Mouse (Mus musculus) brain, adult 2 months (tissue): Measurements from ENCODE around the gene Klkb1.
"Not testable (repeated sequence)": the region's sequence is repeated elsewhere in the genome, so short reads cannot be mapped to it uniquely, and the experiment has no call there.

ENCODE experiments used
- DNase-seq: peaks from one replicate; pipeline ENCODE4 v3.0.0; 2011; ENCODE audit warnings: low read depth, low spot score

Gene Klkb1

DNA sequence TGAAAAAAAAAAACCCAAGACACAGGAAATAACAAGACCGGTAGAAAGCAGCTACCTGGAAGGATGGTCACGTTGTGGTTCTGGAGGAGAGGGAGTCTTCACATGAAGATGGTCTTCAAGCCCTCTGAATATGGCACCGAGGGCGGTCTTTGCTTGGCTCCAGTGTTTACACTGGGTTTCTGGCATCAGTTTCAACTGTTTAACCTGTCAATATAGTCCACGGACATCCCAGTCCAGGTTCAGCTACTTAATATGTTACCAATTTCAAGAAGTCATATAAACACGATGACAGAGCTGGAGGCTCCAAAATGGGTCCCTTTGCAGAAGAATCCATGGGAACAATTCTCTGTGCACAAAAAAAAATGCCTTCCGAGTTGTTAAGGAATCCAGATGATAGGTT lies at the start of gene Klkb1:
Gene Klkb1, minus strand, starts transcription at position 173 of the 400 bp plus-strand sequence.
- DNase-seq = no peak

DNA sequence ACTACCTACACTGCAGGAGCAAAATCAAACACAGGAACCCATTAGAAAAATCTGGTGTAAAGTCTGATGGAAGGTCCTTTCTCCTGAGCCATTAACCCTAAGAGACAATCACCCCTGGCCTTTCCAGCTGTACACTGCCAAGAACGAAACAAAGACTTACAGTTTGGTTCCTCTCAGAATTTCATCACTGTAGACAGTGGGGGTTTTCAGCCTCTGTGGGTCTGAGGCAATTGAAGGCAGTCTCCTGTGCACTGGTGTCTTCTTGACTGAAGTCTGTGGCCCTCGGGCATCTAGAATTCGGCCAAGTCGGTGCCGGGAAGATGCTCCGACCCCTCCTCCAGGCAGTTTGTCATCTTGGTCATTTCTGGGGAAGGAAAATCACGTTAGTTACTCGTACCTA lies 49.6 kb upstream of the Klkb1 start:
- DNase-seq = no peak

- no peak for DNase-seq
Observed at GRCm38 (mm10) chr8:45341630-45342628, 47.3 kb upstream of the Klkb1 start.

- DNase-seq = peak; percentile 12
Observed at GRCm38 (mm10) chr8:45333493-45333892, 38.8 kb upstream of the Klkb1 start.

DNA sequence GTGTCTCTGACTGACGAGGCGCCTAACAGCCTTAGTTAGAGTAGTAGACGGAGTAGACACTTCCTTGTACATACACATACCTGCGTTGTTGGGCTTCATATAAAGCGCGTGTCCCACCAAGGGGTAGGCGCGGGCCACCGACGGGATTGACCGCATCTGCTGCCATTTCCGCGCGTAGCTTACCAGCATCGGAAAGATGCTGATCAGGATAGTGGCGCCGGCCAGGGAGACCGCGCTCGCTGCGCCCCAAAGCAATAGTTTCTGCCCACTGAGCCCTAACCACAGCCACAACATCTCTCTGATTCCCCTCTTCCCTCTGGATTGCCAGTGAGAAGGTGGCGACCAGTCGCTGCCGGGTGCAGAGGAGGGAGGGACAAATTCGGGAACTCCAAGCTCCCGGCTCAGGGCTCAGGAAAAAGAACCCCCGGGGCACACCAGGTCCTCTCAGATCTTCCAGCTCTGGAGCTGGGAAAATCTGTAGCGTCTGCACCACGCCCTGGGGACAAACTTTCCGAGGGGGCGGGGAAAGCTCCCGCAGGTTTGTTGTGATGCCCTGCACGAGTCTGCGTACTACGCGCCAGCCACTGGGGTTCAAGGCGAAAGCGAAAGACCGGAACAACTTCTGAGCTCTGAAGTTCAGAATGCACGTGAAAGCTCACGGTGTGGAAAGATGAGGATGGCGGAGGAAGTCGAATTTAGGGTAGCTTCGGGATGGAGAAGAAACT lies 38.2 kb upstream of the Klkb1 start, which contains the start of gene Cyp4v3:
Gene Cyp4v3, minus strand, starts transcription at position 532 of the 725 bp plus-strand sequence.
- peak; percentile 65 for DNase-seq

GRCm38 (mm10) chr8:45330856-45331255 lies 36.2 kb upstream of the Klkb1 start:
- DNase-seq = no peak

DNA sequence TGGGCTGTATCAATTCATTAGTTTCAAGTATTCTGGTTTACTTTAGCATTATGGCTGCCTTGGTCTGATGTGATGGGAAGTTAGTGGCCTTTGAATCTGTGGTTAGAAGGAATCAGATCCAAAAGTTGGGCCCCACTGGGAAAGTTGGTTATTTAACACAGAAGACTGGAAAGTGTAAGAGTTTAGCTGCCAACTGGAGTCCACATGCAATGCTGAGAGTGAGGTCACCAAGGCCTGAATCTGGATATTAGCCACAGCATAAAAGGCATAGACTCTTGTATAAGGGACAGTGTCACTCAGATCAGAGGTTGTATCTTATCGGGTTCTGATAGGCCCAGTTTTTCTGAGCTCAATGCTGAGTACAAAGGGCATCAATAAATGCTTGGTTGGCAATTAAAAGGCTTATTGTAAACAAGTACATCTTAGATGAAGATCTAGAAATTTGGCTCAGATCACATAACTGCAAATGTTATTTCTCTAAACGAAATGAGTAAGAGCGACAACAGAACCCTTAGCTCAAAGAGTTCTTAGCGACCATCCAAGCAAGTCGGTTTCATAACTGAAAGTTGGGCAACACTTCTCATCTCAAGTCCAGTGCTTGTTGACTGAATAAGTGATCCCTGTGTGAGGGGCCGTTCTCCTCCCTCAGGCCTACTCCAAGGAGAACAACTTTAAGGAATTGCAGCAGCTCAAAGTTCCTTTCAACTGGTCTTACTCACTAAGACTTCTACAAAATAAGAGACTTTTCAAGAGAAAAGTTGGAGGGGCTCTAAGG lies 34.7 kb upstream of the Klkb1 start:
- no peak for DNase-seq

GRCm38 (mm10) chr8:45327076-45327475 lies 32.4 kb upstream of the Klkb1 start:
- DNase-seq = not testable (repeated sequence)

DNA sequence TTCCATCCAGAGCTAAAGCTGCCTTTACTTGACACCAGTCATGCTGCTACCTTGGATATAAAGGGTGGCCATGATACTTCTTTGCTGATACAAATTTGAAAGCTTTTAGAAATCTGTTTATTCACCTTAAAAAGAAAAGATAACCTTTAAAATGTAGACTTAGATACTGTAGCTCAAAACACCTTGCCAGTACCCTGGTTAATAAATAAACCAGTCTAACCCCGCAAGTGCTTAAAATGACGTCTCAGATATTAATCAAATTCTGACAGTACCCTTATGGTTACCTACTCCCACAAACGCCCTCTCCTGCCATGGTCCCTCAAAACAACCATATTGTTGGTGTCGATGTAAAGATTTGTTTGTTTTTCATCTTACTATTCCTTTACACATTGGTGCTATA lies 29.5 kb upstream of the Klkb1 start:
- DNase-seq = no peak

DNA sequence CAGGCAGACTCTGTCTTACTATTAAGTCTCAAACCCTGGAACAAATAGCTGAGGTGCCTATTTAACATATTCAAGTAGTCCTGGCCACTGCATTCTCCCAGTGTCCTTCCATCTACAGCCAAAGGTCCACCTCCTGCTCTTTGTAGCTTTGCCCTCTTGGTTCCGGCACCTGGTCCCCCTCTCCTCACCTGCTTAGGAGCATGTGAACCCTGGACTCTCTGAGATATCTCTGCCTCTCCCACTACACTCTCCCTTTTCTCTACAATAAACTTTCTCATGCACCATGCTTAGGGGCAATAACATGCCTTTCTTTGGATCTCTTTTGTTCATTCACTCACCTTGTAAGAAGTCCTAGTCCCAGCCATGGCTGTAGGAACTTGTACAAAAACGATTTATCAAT lies 26.7 kb upstream of the Klkb1 start:
- no peak for DNase-seq

- no peak for DNase-seq
Observed at GRCm38 (mm10) chr8:45320930-45321329, 26.3 kb upstream of the Klkb1 start.

GRCm38 (mm10) chr8:45310967-45311366 lies 16.3 kb upstream of the Klkb1 start:
- DNase-seq = no peak

- no peak for DNase-seq
Observed at GRCm38 (mm10) chr8:45308366-45308765, 13.7 kb upstream of the Klkb1 start, which contains the start of gene Gm45753. Gene Gm45753 (minus strand): TSS chr8:45308466.

GRCm38 (mm10) chr8:45305479-45305878 lies 10.8 kb upstream of the Klkb1 start:
- DNase-seq = no peak

DNA sequence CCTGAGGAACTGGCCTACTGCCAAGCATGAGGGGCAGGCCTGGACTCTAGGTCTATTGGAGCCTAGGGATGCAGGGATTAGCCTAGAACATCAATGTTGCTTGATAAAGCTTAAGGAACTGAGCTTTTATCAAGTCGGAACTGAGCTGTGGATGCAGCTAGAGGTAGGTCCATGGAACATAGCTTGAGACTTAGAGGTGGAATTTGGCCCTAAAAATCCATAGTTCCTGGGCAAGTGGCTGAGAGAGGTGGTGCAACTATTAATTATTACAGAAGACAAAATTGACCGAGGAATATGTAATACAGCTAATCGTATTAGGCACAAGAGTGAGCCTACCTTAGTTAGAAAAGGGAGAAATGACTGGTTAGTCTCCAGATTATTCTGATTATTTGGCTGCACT lies 9.7 kb upstream of the Klkb1 start:
- no peak for DNase-seq

- DNase-seq = peak; percentile 12
Observed at GRCm38 (mm10) chr8:45302390-45302789, 7.7 kb upstream of the Klkb1 start.

- no peak for DNase-seq
Observed at GRCm38 (mm10) chr8:45295276-45295675, 617 bp upstream of the Klkb1 start.

GRCm38 (mm10) chr8:45291790-45292189 lies 2.9 kb downstream of the Klkb1 start:
- peak; percentile 48 for DNase-seq

- DNase-seq = no peak
Observed at GRCm38 (mm10) chr8:45281630-45282029, 13.0 kb downstream of the Klkb1 start.

DNA sequence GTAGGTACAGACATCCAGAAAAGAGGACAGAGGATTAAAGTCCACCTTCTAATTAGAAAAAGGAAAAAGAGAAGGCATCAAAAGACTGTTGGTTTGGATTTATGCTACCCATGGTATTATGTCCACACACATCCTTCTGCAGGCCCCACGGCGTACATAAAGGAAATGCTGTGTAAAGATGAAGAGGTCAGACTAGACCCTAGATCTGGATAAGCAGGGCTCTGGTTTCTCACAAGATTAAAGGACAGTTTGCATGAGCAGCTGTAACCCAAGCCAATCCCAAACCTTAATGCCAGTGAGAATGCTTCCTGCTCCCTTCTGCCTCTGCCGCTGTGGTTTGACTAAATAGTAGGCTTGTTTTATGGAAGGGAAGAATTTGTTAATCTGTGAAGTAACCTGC lies 17.2 kb downstream of the Klkb1 start:
- no peak for DNase-seq

DNA sequence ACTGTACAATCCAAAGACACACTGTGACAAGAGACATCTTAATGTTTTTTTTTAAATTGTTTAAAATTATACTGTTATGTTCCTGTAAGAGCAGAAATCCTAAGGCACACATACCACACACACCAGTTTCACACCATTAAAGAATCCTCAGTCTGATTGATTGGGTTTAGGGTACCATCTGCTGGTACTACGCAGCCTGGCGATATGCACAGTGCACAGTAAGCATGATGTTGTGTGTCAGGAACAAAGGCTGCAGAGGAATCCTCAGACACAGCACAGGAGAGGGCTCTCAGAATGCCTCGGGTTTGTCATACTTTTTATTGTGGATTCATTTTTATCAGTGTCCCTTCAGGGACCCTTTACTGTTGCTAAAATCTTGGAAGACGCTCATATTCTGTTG lies 20.3 kb downstream of the Klkb1 start:
- DNase-seq = peak; percentile 6

DNA sequence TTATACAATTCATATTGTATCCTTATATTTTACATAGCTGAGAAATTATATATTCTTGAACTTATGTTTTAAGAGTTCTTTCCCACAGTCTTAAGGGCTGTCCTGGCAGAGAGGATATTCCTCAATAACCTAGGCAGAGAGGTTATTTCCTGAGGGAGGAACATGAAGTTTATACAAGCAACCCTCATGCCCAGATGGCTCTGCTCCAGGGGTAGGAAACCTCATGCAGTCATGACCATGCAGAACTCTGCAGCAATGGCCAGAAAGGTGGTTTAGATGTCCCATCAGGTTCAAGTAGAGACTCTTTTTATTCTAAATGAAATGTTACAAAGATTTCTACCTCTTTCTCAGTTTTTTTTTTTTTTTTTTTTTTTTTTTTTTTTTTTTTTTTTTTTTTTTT lies 25.6 kb downstream of the Klkb1 start:
- DNase-seq = no peak
